Mouse (Mus musculus): Measurements from ENCODE around the gene Cd200r4. TPM values are rescaled to one million over a fixed set of nuclear protein-coding genes. Genes with fewer than 3 reads are reported as not detected.
"Not testable (repeated sequence)": the region's sequence is repeated elsewhere in the genome, so short reads cannot be mapped to it uniquely, and the experiment has no call there.

The Cd200r4 gene
- 10 to 100 TPM in 1 of 3 experiments, 1 to 10 TPM in 2; 4.9 to 16.5 (median 6.0) TPM for polyA plus RNA-seq (2017; shearing (Covaris generic))

DNA sequence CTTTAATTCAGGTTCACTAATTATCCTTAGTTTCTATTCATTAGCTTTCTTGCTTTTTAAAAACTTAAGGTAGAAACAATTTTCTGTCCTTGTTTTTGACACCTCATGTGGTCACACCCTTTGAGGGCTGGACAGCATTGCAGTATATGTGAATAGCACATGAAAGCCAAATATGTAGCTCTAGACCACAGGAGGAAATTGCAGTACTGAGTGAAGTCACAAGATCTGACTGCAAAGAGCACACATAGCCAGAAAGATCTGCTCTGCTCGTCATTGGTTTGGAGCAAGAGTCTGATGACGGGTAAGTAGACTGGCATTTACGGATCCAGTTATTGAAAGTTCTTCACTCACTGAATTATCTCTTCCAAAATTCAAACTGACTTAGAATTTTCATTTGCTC, at the start of gene Cd200r4:
Gene Cd200r4, plus strand, starts transcription at position 190 of the 400 bp plus-strand sequence.
- ATAC-seq, result no peak

DNA sequence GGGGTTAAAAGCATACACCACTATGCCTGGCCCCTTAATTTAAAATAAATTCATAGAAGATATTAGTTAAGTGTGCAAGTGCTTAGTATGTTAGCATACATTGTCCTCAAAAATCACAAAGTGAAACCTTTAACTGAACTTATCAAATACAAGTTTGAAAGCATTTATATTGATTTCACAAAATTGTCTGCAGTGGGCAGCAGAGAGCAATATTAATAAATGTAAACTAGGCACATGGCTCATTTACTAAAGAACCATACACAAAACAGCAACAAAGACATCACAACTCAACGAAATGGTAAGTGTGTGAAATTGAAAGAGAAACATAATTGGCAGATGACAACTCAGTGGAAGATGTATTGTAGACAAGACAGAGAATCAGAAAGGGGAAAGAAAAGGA, 49.7 kb upstream of the Cd200r4 start:
- peak; percentile 37 for ATAC-seq

DNA sequence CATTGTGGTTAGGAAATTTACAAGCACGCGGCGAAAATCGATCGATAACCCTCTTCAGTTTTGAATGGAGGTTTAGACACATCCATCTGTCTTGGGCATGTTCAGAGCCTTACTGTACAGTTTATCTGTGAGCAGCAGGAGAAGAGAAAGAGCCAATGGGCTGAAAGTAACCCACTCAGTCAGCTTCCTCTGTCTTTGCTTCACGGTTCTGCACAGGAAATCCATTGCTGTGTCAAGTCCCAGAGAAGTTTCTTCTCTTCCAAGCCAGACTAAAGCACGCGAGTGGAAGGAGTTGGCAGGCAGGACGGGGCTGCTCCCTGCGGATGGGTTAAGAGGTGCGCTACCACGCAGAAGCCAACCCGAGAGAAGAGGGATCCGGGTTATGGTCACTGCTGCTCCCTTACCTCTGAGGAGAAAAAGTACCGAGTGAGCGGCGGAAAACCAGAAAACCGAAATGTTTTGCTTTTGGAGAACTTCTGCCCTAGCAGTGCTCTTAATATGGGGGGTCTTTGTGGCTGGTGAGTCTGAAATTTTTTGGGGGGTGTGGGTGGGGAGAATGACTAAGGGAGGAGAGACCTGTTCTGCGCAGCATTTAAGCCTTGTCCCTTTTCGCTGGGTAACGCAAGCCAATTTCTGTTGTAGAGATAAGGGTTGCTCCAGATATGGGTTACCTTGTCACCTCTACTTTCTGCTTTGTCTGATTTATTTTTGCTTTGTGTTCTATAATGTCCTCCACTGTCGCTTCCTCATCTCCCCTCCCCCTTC, 45.8 kb upstream of the Cd200r4 start, which contains the start of gene Cd200r1:
Gene Cd200r1, plus strand, starts transcription at position 182 of the 765 bp plus-strand sequence.
- peak; percentile 77 for ATAC-seq

DNA sequence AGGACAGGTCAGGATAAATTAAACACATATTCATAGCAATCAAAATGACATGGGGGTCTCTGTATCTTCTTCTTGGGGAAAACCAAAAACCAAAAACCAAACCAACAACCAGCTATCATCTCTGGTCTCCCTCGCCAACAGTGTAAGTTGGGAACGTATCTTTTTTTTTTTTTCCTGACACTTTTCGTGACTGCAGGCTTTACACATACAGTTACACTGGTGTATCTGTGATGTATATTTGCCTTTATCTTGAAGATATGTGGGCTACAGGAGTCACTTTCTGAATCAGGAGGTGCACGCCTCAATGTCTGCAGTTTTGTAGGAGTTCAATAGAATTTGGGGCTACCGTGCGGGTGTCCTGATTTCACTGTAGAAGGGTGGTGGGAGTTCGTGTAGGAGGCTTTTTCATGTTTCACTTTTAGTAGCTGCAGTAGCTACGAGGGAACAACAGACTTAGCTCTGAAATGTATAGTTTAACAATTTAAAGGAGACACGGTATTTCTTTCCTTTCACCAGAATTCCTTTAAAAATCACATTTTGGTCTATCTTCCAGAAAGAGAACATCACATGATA, 45.1 kb upstream of the Cd200r4 start:
- peak; percentile 6 for ATAC-seq

DNA sequence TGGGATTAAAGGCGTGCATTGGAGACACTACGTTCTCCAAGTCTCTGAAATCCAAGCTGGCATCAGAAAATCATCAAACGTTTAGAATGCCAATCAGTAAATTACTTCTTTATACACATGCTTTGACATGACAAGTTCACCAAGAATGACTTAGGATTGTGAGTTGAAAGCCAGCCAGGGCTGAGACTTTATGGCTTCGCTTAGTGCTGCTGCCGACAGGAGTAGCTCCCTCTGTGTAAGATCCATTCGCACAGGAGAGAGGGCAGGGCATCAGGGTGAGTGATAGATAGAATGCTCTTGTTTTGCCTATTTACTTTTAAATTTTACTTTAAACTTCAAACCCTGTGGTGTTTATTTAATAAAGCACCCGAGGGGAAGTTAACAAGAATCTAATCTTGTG, 44.0 kb upstream of the Cd200r4 start:
- ATAC-seq, result no peak

DNA sequence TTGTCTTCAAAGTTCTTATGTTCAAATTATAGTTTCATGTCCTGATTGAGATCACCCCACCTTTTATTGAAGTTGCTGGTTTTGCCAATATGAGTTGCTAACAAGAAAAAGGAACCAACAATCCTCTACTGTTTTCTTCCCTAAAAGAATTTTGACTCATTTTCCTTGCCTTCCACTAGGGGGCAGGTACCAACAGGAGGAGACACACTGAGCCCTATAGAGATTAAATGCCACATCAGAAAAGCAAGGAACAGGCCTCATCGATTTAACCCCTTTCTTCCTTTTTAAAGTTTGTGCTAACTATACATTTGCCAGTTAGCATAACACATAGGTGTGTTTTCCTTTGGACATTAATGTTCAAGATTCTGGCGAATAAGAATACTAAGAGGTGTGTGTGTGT, 43.6 kb upstream of the Cd200r4 start:
- peak; percentile 55 for ATAC-seq

DNA sequence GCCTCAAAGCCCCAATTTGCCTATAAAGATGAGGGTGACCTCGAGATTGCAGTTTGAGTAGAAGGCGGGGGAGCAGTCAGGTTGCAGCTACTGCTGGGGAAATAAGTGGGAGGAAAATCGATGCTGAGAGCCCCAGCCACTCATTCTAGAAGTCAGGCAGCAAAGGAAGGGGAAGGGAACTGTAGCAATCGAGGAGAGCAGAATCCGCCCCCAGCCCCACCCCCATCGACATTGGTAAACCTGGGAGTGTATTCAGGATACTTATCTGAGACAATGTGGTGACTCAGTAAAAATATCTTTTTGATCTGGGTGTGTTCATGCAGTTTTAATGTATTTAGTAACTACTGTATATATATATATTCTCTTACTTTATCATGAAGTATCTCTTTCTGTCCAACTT, 39.0 kb upstream of the Cd200r4 start:
- ATAC-seq, result peak; percentile 22

DNA sequence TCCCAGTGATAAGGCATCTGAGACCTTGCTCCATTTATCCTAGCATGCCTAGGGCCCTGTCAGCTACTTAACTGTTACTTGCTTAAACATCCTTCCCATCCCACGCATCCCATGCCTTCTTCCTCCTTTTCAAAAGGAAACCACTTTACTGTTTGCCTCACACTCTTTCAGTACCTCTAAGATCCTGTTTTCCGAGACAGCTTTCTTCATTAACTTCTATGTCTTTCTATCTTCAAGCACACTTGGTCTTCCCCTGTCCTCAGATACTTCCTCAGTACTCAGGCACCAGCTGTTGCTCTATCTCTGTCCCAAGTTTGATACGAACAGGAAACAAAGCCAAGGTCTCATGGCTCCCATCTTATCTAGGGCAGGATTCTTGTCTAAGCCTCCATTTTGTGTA, 37.9 kb upstream of the Cd200r4 start:
- ATAC-seq, result peak; percentile 13

DNA sequence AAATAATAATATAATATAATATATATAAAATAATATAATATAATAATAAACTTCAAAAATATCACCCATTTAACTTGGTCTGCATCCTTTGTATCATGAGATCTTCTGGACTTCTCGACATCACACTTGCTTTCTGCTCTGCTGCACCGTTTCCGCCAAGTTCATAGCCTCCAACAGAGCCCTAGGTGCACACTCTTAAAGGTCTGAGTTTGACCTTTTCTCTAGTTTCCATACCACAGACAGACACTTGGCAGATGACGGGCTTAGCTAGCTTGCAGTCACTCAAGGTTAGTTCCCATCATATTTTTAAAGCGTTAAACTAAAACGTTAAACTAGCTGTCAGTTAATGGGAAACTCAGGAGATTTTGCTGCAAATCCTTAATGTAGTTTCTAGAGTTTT, 37.3 kb upstream of the Cd200r4 start:
- ATAC-seq, result peak; percentile 49

DNA sequence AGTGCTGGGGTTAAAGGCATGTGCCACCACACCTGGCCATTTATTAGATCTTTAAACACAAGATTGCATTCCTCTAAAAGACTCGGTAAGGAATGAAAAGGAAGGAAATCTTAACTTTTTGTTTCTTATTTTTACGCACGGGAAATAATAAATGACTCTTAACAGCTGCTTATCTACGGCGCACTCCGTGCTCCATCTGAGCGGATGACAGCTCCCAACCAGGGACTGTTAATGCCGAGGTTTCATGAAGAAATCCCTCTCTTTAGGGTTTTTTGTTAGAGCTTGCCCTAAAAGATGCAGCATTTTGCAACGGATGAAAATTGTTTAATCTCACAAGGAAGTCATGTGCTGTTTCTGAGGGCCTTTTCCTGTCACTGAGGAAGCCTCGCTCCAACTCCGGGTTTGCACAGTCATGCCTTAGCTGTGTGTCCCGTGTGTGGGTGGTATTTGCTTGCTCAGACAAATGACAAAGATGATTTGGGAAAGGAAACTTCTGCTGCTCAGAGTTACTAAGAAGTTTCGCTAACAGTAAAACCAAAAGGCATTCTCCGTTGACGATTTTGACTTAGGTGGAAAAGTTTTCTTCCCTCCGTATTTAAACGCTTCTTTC, 32.9 kb upstream of the Cd200r4 start:
- ATAC-seq, result peak; percentile 81

DNA sequence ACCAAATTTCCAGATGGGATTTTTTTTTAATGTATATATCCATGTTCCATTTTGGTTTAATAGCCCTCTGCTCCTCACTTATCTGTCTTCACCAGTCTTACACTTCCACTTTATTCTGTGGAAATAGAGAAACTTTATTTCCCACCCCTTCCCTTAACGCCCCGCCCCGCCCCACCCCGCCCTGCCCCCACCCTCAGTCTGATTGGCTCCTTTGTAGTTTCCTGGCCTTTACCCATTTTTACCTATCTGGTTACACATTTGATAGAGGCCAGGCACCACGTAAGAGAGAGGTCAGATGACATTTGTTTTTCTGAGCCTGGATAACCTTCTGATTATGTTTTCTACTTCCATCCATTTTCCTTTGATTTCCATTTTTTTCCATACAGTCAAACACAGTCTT, 32.0 kb upstream of the Cd200r4 start:
- ATAC-seq, result no peak

DNA sequence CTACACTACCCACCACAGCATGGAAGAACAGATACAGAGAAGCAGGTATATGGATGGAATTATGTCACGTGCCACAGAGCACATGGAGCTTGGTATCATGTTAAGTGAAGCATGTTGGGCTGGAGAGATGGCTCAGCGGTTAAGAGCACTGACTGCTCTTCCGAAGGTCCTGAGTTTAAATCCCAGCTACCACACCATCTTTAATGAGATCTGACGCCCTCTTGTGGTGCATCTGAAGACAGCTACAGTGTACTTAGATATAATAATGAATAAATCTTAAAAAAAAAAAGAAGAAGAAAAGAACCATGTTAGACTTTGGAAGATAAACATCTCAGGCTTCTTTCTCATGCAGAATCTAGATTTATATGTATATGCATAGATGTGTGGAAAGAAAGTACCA, 30.8 kb upstream of the Cd200r4 start:
- no peak for ATAC-seq

DNA sequence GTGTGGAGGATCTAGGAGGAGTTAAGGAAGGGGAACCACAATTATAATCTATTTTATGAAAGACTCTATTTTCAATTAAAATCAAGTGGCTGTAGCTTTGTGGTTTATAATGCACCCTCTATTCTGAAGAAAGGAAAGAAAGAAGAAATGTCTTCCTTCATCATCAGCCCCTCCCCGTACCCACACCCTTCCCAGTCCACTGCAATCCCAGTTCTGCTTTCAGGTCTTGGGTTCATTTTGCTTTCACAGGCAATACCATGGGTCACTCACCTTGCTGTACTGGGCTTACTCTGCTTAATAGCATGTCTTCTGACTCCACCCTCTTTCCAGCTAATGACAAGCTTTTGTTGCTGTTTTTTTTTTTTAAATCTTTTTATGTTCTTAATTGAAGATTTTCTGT, 24.6 kb upstream of the Cd200r4 start:
- ATAC-seq, result no peak

DNA sequence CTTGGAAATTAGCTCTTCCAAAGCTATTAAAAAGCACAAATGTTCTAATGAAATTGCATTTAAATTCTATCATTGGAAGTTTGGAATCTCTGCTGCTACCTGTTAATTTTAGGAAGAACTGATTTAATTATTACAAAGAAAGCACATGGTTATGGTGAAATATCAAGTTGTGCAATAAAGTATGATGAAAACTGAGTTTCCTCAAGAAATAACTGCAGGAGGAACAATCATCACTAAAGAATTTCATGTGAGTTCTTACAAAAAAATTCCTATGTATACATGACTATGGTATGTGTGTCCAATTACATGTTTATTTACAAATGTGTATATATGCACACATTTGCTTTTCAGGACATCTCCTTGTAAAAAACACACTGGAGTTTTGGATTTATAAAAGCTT, 17.1 kb upstream of the Cd200r4 start:
- ATAC-seq, result no peak

DNA sequence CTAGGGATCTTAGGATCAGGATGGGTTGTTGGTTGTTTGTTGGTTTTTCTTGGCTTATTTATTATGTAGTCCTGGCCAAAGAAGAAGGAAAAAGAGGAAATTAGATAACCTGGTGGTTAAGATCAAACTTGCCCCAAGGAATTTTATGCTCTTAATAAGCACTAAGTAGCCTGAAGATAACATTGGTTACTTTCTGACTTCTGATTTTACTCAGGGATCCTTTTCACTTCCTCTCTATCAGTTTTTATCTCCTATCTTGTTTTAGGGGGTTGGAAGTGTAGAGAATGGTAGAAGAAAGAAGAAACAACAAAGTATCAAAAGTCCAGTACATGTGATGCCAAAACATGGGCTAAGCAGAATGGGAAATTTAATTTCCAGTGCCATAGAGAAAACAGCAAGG, 5.6 kb upstream of the Cd200r4 start:
- no peak for ATAC-seq

DNA sequence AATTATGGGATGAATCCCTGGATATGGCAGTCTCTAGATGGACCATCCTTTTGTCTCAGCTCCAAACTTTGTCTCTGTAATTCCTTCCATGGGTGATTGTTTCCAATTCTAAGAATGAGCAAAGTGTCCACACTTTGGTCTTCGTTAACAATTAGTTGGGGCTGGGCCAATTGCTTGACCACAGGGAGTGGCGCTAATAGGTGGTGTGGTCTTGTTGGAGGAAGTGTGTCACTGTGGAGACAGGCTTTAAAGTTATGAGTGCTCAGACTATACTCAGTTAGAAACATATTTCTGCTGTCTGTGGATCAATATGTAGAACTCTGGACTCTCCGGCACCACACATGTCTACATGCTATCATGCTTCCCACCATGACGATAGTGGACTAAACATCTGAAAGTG, 1.3 kb upstream of the Cd200r4 start:
- not testable (repeated sequence) for ATAC-seq

DNA sequence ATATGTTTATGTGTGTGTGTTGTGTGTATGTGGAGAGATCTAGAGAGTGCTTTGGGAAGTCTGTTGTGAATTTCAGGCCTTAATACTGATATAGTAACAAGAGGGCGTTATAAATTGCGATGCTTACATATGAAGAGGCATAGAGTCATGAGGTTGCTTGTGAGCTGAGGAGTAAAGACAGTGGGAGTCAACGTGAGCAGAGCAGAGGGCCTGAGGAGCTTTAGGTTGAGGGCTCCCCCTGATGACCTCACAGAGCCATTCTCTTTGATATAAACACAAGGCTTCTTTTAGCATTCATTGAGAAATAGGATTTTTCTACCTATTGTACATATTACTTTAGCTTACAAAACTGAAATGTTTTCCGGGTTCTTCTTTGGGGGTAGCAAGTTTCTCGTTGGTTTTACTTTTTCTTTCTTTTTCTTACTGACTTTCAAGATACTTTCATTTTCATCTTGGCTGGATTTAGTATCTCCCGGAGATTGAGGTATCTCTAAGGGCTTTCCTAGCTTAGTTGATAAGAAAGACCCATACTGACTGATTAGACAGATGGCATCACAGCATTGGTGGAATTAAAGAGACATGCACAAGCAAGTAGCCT, 1.0 kb downstream of the Cd200r4 start:
- peak; percentile 71 for ATAC-seq

DNA sequence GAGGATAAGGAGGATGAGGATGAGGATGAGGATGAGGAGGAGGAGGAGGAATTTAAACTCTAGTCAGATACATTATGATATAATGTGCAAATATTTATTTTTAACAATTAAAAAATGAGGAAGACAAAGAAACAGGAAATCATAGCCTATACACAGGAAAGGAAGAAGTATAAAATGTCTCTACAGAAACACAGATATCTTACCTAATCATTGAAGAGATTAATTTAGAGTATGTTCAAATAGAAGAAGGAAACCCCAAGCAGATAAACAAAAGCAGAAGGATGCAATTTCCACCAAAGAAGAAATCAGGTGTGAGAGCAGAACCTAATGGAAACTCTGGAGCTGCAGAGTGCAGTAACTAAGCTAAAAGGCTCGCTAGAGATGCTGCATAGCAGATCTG, 6.5 kb downstream of the Cd200r4 start:
- no peak for ATAC-seq

DNA sequence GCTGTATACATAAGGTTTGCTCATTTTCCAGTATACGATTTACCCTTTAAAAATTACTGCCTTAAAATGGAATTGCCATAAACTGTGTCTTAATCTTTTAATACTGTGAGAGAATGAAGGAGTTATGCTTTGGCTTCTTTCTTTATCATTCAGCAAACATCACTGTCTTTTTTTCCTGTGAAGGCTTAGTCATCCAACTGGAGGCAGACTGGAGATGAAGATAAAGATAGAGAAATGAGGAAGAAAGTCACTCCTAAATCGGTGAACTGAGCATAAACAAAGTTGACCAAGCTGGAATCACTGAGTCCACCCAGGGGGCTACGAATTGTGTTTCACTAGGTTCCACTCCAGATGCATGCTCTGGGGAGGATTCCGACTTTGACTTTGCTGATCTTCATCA, 9.0 kb downstream of the Cd200r4 start:
- ATAC-seq, result no peak

DNA sequence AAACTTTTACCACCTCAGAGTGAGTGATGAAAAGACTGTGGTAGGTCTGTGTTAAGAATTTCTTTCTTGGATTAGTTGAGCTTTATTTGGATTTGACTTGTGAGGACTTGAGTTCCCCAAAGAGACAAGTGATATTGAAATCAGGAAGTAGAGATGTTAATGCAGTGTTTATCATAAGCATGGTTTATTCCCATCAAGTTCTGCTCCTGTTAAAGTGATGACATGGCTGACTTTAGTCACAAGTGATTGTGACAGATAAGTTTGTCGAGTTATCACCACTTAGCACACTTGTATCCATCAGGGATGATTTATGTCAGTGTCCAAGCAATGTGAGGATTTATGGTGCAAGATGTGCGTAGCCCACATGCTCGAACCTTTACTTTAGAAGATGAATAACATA, 20.8 kb downstream of the Cd200r4 start:
- ATAC-seq, result no peak

DNA sequence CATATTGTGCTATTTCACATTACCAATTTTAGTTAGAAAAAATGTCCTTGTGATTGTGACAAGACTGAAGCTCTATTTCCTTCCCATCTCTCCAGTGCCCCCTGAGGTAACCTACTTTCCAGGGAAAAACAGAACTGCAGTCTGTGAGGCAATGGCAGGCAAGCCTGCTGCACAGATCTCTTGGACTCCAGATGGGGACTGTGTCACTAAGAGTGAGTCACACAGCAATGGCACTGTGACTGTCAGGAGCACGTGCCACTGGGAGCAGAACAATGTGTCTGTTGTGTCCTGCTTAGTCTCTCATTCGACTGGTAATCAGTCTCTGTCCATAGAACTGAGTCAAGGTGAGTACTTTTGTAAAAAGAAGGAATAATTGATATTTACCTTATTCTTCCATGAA, 21.7 kb downstream of the Cd200r4 start:
- not testable (repeated sequence) for ATAC-seq

DNA sequence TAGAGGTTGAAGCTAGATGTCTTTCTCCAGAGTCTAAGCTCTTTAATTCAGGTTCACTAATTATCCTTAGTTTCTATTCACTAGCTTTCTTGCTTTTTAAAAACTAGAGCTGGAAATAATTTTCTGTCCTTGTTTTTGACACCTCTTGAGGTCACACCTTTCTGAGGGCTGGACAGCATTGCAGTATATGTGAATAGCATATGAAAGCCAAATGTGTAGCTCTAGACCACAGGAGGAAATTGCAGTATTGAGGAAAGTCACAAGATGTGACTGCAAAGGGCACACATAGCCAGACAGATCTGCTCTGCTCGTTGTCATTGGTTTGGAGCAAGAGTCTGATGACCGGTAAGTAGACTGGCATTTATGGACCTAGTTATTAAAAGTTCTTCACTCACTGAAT, 55.3 kb downstream of the Cd200r4 start, which contains the start of gene Cd200r2:
Gene Cd200r2, plus strand, starts transcription at position 301 of the 400 bp plus-strand sequence.
- no peak for ATAC-seq

DNA sequence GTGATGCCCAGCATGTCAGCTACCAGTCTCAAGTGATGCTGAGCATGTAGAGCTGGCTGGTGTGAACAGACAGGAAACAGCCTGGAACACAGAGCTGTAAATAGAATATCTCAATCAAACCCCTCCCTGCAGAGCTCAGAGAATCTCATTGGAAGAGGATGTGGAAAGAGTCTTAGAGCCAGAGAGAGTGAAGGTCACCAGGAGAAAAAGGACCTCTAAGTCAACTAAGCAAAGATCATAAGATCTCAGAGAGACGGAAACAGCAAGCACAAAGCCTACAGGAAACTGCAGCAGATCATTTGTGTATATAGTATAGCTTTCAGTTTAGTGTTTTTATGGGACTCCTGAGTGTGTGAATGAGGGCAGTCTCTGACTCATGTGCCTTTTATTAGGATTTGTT, 63.6 kb downstream of the Cd200r4 start:
- peak; percentile 60 for ATAC-seq

Data from inflammation-experienced regulatory T-cells, adult 6 months (primary cell).